Mouse (Mus musculus) small intestine, adult 2 months (tissue): ENCODE results near the gene Drosha. TPM values are rescaled to one million over a fixed set of nuclear protein-coding genes. Genes with fewer than 3 reads are reported as not detected.

Experiments used
- H3K27ac ChIP-seq: fragments of 200-500 bp; 2 replicates; pipeline ENCODE4 v1.5.1; 2012; ENCODE audit warnings: low read depth, low read length, control low read depth, inconsistent platforms; ENCODE audit not compliant: insufficient read depth
- H3K27me3 ChIP-seq: fragments of 200-500 bp; 2 replicates; pipeline ENCODE4 v1.6.1; 2012; ENCODE audit warnings: mild to moderate bottlenecking, moderate library complexity, low read length, inconsistent platforms; ENCODE audit not compliant: control insufficient read depth, insufficient read depth
- H3K36me3 ChIP-seq: fragments of 200-500 bp; 2 replicates; pipeline ENCODE4 v1.6.1; 2012; ENCODE audit warnings: mild to moderate bottlenecking, low read length, control low read depth, inconsistent platforms; ENCODE audit not compliant: control insufficient read depth, insufficient read depth
- H3K4me1 ChIP-seq: fragments of 200-500 bp; 2 replicates; pipeline ENCODE4 v1.6.1; 2012; ENCODE audit warnings: low read length, inconsistent platforms, mixed read lengths; ENCODE audit not compliant: control insufficient read depth, insufficient read depth, insufficient read length
- H3K4me3 ChIP-seq: fragments of 200-500 bp; 2 replicates; pipeline ENCODE4 v1.5.1; 2012; ENCODE audit warnings: low read depth, mild to moderate bottlenecking, control low read depth, inconsistent platforms, low read length, moderate library complexity
- CTCF ChIP-seq: fragments of 200-500 bp; IDR thresholded peaks from 2 replicates; pipeline ENCODE4 v1.5.1; 2012; ENCODE audit warnings: low read depth, mild to moderate bottlenecking, control low read depth, inconsistent platforms, low read length, moderate library complexity, mixed read lengths; ENCODE audit not compliant: insufficient replicate concordance, insufficient read length; ENCODE audit errors: extremely low read depth
- POLR2A ChIP-seq: fragments of 200-500 bp; IDR thresholded peaks from 2 replicates; pipeline ENCODE4 v1.6.1; 2012; ENCODE audit warnings: low read depth, mild to moderate bottlenecking, control low read depth, inconsistent platforms, low read length, moderate library complexity
- WGBS: fragments of 180-500 bp; shearing (Covaris S2); methylation state at CpG from one replicate; pipeline ENCODE4 v1.1.7; 2018; 5-methylcytosine and 5-hydroxymethylcytosine counted together
- polyA plus RNA-seq: library from polyadenylated mRNA; depleted of rRNA; stranded (reverse); fragments of >200 nt; gene quantifications from 2 replicates; pipeline ENCODE4 v1.2.3, GENCODE M21; 2012

The Drosha gene
- polyA plus RNA-seq, 1 experiment, result 9.9 TPM

DNA sequence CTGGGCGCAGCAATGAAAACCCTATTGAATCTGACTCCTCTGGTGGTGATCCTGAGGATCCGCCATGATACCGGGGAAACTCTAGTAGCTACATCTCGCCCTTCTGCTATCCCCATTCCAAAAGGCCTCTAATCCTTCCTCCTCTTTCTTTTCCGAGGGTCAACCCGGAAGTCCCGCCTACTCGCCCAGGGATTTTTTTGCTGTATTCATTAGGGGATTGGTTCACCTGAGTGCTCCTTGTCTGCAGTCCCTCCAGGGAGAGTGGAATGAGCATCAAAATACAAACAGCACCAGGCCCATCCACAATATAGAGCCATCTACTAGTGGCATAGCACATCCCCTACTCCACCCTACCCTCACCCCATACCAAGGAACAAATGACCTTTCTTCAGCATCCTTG is 62.6 kb downstream of the Drosha start:
- H3K27me3 ChIP-seq, result no peaks in the 10 kb centered on the region
- no peaks in the 10 kb centered on the region for H3K4me1 ChIP-seq
- no peak overlapping the region for H3K4me3 ChIP-seq
- 93% methylated on average over 8 of the region's 8 CpGs for WGBS
- H3K27ac ChIP-seq, result no peak overlapping the region
- TF ChIP-seq POLR2A (no peak), CTCF (no peak)
- H3K36me3 ChIP-seq, result peaks cover 59% of the 10 kb centered on the region

GRCm38 (mm10) chr15:12888312-12888711 is 63.7 kb downstream of the Drosha start:
- Histone ChIP-seq H3K4me1 (no peaks in the 10 kb centered on the region), H3K27me3 (no peaks in the 10 kb centered on the region), H3K36me3 (peaks cover 51% of the 10 kb centered on the region), H3K27ac (no peak overlapping the region), H3K4me3 (no peak overlapping the region)
- TF ChIP-seq CTCF, result no peak
- no peak for TF ChIP-seq POLR2A
- 92% methylated on average over 4 of the region's 4 CpGs for WGBS

GRCm38 (mm10) chr15:12889909-12890308 is 65.3 kb downstream of the Drosha start:
- H3K4me3 ChIP-seq, result no peak overlapping the region
- TF ChIP-seq CTCF, result no peak
- TF ChIP-seq POLR2A, result no peak
- H3K27ac ChIP-seq, result no peak overlapping the region
- H3K4me1 ChIP-seq, result no peaks in the 10 kb centered on the region
- H3K27me3 ChIP-seq, result no peaks in the 10 kb centered on the region
- H3K36me3 ChIP-seq, result peaks cover 46% of the 10 kb centered on the region
- 89% methylated on average over 11 of the region's 11 CpGs for WGBS

GRCm38 (mm10) chr15:12895426-12895825 is 70.8 kb downstream of the Drosha start:
- Histone ChIP-seq H3K4me3 (no peak overlapping the region), H3K27me3 (no peaks in the 10 kb centered on the region), H3K36me3 (peaks cover 26% of the 10 kb centered on the region), H3K4me1 (no peaks in the 10 kb centered on the region), H3K27ac (no peak overlapping the region)
- TF ChIP-seq POLR2A, result no peak
- TF ChIP-seq CTCF, result no peak
- WGBS, result 94% methylated on average over 13 of the region's 13 CpGs

- TF ChIP-seq CTCF, result no peak
- no peak for TF ChIP-seq POLR2A
- Histone ChIP-seq H3K27ac (no peak overlapping the region), H3K4me1 (no peaks in the 10 kb centered on the region), H3K36me3 (peaks cover 24% of the 10 kb centered on the region), H3K27me3 (no peaks in the 10 kb centered on the region), H3K4me3 (no peak overlapping the region)
- 95% methylated on average over 18 of the region's 18 CpGs for WGBS
Measured at GRCm38 (mm10) chr15:12896022-12897009, 71.7 kb downstream of the Drosha start.

GRCm38 (mm10) chr15:12897831-12898230 is 73.2 kb downstream of the Drosha start:
- Histone ChIP-seq H3K4me3 (no peak overlapping the region), H3K4me1 (no peaks in the 10 kb centered on the region), H3K27me3 (no peaks in the 10 kb centered on the region), H3K27ac (no peak overlapping the region), H3K36me3 (peaks cover 30% of the 10 kb centered on the region)
- TF ChIP-seq POLR2A (no peak), CTCF (no peak)
- WGBS, result 95% methylated on average over 8 of the region's 8 CpGs

GRCm38 (mm10) chr15:12900428-12901196 is 76.0 kb downstream of the Drosha start:
- Histone ChIP-seq H3K4me3 (no peak overlapping the region), H3K27ac (no peak overlapping the region), H3K36me3 (peaks cover 34% of the 10 kb centered on the region), H3K27me3 (no peaks in the 10 kb centered on the region), H3K4me1 (no peaks in the 10 kb centered on the region)
- TF ChIP-seq POLR2A (no peak), CTCF (no peak)
- 94% methylated on average over 18 of the region's 18 CpGs for WGBS
